In genomic region chr13:82892731-82893130, GRCm38 (mm10) we compare ENCODE assay signal across 9 mouse cellular contexts.
DNase-seq lines count a peak whose midpoint lies in the region; ATAC-seq and TF ChIP-seq lines count a peak whose summit lies in the region.
"Had no signal": no experiment of that assay in that cellular context is flagged by ENCODE, and none has a peak within 500 bp of the region (broad histone marks: within the 10 kb centered on the region; RNA-seq: fewer than 3 reads in every experiment).

No protein-coding gene starts in this region.

- no peaks in the 10 kb centered on the region for H3K9me3 ChIP-seq in midbrain, embryonic 11.5 days (ENCODE audit: control insufficient read depth, low read length)
- no peaks in the 10 kb centered on the region for H3K9me3 ChIP-seq in midbrain, embryonic 10.5 days (replicated peaks)
- H3K9me3 ChIP-seq in heart, postnatal 0 days (replicated peaks; ENCODE audit: control insufficient read depth, low read length), result no peaks in the 10 kb centered on the region

- 80% methylated on average over 2 of the region's 2 CpGs for WGBS in midbrain, embryonic 11.5 days
- WGBS in midbrain, embryonic 10.5 days, result 76% methylated on average over 2 of the region's 2 CpGs
- 33% methylated on average over 2 of the region's 2 CpGs for WGBS in heart, postnatal 0 days

- TF ChIP-seq CTCF in heart, postnatal 0 days (IDR thresholded peaks at IDR 0.05; ENCODE audit: low read depth), result no peak

- no peak for DNase-seq in frontal cortex, postnatal 25 days (ENCODE audit: low spot score in 2 of 2)
- DNase-seq in midbrain, embryonic 11.5 days (ENCODE audit: low spot score, missing footprints), result peak; percentile 14
- no peak for DNase-seq in midbrain, embryonic 10.5 days (ENCODE audit: low spot score)
- peak; percentile 52 for DNase-seq in heart, postnatal 0 days (ENCODE audit: low spot score)
- peak; percentile 10 for DNase-seq in skeletal muscle tissue, adult 2 months (ENCODE audit: low read depth, low spot score)
- DNase-seq in embryo, embryonic 9.5 days (ENCODE audit: extremely low spot score), result no peak
- DNase-seq in urinary bladder, postnatal 4 days (ENCODE audit: low spot score in 2 of 2), result no peak

- H3K36me3 ChIP-seq in midbrain, embryonic 11.5 days (ENCODE audit: control insufficient read depth, insufficient read depth, low read length), result no peaks in the 10 kb centered on the region
- H3K36me3 ChIP-seq in midbrain, embryonic 10.5 days, result no peaks in the 10 kb centered on the region
- no peaks in the 10 kb centered on the region for H3K36me3 ChIP-seq in heart, postnatal 0 days (replicated peaks; ENCODE audit: control insufficient read depth, insufficient read depth, low read length)

- H3K27ac ChIP-seq in midbrain, embryonic 11.5 days (ENCODE audit: low read depth, low read length), result no peak overlapping the region
- no peak overlapping the region for H3K27ac ChIP-seq in midbrain, embryonic 10.5 days (replicated peaks)
- H3K27ac ChIP-seq in heart, postnatal 0 days (ENCODE audit: low read depth), result peak overlapping the region; percentile 39; the same call in 1 of the 2 replicates

- H3K9ac ChIP-seq in midbrain, embryonic 11.5 days (ENCODE audit: low read length), result no peak overlapping the region
- no peak overlapping the region for H3K9ac ChIP-seq in heart, postnatal 0 days (replicated peaks; ENCODE audit: low read depth, low read length)

- no peak overlapping the region for H3K4me2 ChIP-seq in midbrain, embryonic 11.5 days
- H3K4me2 ChIP-seq in heart, postnatal 0 days (ENCODE audit: low read depth, low read length), result no peak overlapping the region

- no peaks in the 10 kb centered on the region for H3K4me1 ChIP-seq in midbrain, embryonic 11.5 days (ENCODE audit: control insufficient read depth, insufficient read depth, low read length)
- H3K4me1 ChIP-seq in midbrain, embryonic 10.5 days, result peaks cover 5% of the 10 kb centered on the region
- peaks cover 7% of the 10 kb centered on the region for H3K4me1 ChIP-seq in heart, postnatal 0 days (ENCODE audit: control insufficient read depth, insufficient read depth)

- no peaks in the 10 kb centered on the region for H3K27me3 ChIP-seq in midbrain, embryonic 11.5 days (ENCODE audit: control insufficient read depth, insufficient read depth, low read length)
- no peaks in the 10 kb centered on the region for H3K27me3 ChIP-seq in midbrain, embryonic 10.5 days (ENCODE audit: low read depth, poor library complexity, severe bottlenecking)
- H3K27me3 ChIP-seq in heart, postnatal 0 days (ENCODE audit: control insufficient read depth, insufficient read depth, low read length), result no peaks in the 10 kb centered on the region

- TF ChIP-seq EP300 in heart, postnatal 0 days (IDR thresholded peaks at IDR 0.05; ENCODE audit: low read depth), result no peak

- H3K4me3 ChIP-seq in midbrain, embryonic 11.5 days (ENCODE audit: low read depth, low read length), result no peak overlapping the region
- no peak overlapping the region for H3K4me3 ChIP-seq in midbrain, embryonic 10.5 days
- no peak overlapping the region for H3K4me3 ChIP-seq in heart, postnatal 0 days (ENCODE audit: low read depth, low read length)
- H3K4me3 ChIP-seq: erythroblast, embryonic 14.5 days had no signal

- ATAC-seq in frontal cortex, adult (ENCODE audit: low TSS enrichment), result peak; percentile 98
- no peak for ATAC-seq in midbrain, embryonic 11.5 days (ENCODE audit: low FRiP score)
- peak; percentile 81 for ATAC-seq in heart, postnatal 0 days (ENCODE audit: insufficient read depth, low read depth)

Comparison
In these comparisons a context has a peak if more than half of its experiments do, and no peak if none do; other contexts are left out.
1. DNase-seq: peak in midbrain, embryonic 11.5 days (single experiment), heart, postnatal 0 days (single experiment) and skeletal muscle tissue, adult 2 months (single experiment); none in frontal cortex, postnatal 25 days (0 of 2), midbrain, embryonic 10.5 days (single experiment), embryo, embryonic 9.5 days (single experiment) and urinary bladder, postnatal 4 days (0 of 2).